Mouse (Mus musculus) neutrophil, adult 83 days (primary cell): ENCODE data around the gene Ggt7. TPM values are rescaled to one million over a fixed set of nuclear protein-coding genes. Genes with fewer than 3 reads are reported as not detected.

Experiments
- total RNA-seq, 2 experiments: library from RNA; stranded (reverse); gene quantifications; one replicate each; pipeline ENCODE4 v1.2.4; 2023

Ggt7 gene
- not detected for total RNA-seq

GRCm38 (mm10) chr2:155517455-155518423 lies at the start of gene Ggt7, which contains the start of gene Acss2:
TSS of gene Ggt7 (minus strand) at chr2:155518237.
TSS of gene Acss2 (plus strand) at chr2:155517948.

GRCm38 (mm10) chr2:155473570-155474088 lies 44.4 kb downstream of the Ggt7 start, which contains the start of gene Ncoa6:
TSS of gene Ncoa6 (minus strand) at chr2:155473894.

Other genes with a start within 250 kb of the Ggt7 start
- gene Map1lc3a, start 241.9 kb downstream of the Ggt7 start, total RNA-seq: 10 to 100 TPM; 31.1 to 35.4 TPM
- 10 to 100 TPM; 18.6 to 19.7 TPM for gene Pigu, start 160.8 kb downstream of the Ggt7 start, total RNA-seq
- gene Trp53inp2, start 137.2 kb downstream of the Ggt7 start, total RNA-seq: 100 to 1,000 TPM; 265 to 287 TPM
- 10 to 100 TPM; 59.1 to 63.8 TPM for gene Ncoa6, start 44.3 kb downstream of the Ggt7 start, total RNA-seq
- 1 to 10 TPM; 6.8 to 8.1 TPM for gene Acss2, start 289 bp downstream of the Ggt7 start, total RNA-seq
- gene Gss, start 74.6 kb upstream of the Ggt7 start, total RNA-seq: 10 to 100 TPM; 10.1 to 11.1 TPM
- not detected for gene Myh7b, start 93.0 kb upstream of the Ggt7 start, total RNA-seq
- 100 to 1,000 TPM; 127 to 136 TPM for gene Trpc4ap, start 174.1 kb upstream of the Ggt7 start, total RNA-seq
- gene Edem2, start 211.2 kb upstream of the Ggt7 start, total RNA-seq: 10 to 100 TPM; 36.7 to 39.8 TPM
- not detected for gene Gm17581, start 217.6 kb upstream of the Ggt7 start, total RNA-seq
- not detected for gene Procr, start 232.9 kb upstream of the Ggt7 start, total RNA-seq